13 mouse cellular contexts compared by ENCODE assay signal in genomic region chr19:52623496-52623895, GRCm38 (mm10).
A peak's percentile ranks its signal among the peaks of the same experiment; 100 is the strongest.
DNase-seq lines count a peak whose midpoint lies in the region; ATAC-seq and TF ChIP-seq lines count a peak whose summit lies in the region.
"Had no signal": no experiment of that assay in that cellular context is flagged by ENCODE, and none has a peak within 500 bp of the region (broad histone marks: within the 10 kb centered on the region; RNA-seq: fewer than 3 reads in every experiment).

No protein-coding gene starts in this region.

- H3K27me3 ChIP-seq in heart, adult 2 months (ENCODE audit: control insufficient read depth, insufficient read depth, low read length) = no peaks in the 10 kb centered on the region
- H3K27me3 ChIP-seq: hindbrain, embryonic 15.5 days; liver, embryonic 12.5 days; neural tube, embryonic 13.5 days had no signal

- no peaks in the 10 kb centered on the region for H3K4me1 ChIP-seq in heart, adult 2 months (ENCODE audit: control insufficient read depth, insufficient read depth, low read length)
- H3K4me1 ChIP-seq: hindbrain, embryonic 15.5 days; liver, embryonic 12.5 days; midbrain, embryonic 10.5 days; neural tube, embryonic 13.5 days had no signal

- H3K79me2 ChIP-seq in heart, adult 2 months (replicated peaks; ENCODE audit: control insufficient read depth, insufficient read depth, low read length) = no peaks in the 10 kb centered on the region

- no peak for TF ChIP-seq POLR2A in heart, adult 2 months (IDR thresholded peaks at IDR 0.05; ENCODE audit: insufficient read depth, low read depth, low read length)

- intact Hi-C loops in heart, adult 2 months (cut with DNase I) = no loop called here
- intact Hi-C loops in heart, postnatal 25 days (cut with DNase I) = loop anchor here (10.0 kb wide), 1 partner anchor 351 kb away; no protein-coding TSS in a partner anchor
- intact Hi-C loops in left cerebral cortex, postnatal 14 days (cut with DNase I) = loop anchor here (5.0 to 10.0 kb wide), 2 partner anchors 299 to 351 kb away; no protein-coding TSS in a partner anchor
- intact Hi-C loops in left cerebral cortex, postnatal 36 days (cut with DNase I) = loop anchor here (5.0 kb wide), 1 partner anchor 299 kb away; no protein-coding TSS in a partner anchor

- TF ChIP-seq EP300 in heart, adult 2 months (IDR thresholded peaks at IDR 0.05; ENCODE audit: insufficient read depth, low read depth, low read length) = no peak

- no peak overlapping the region for H3K9ac ChIP-seq in heart, adult 2 months (ENCODE audit: low read depth, low read length)
- H3K9ac ChIP-seq: hindbrain, embryonic 15.5 days; liver, embryonic 12.5 days; neural tube, embryonic 13.5 days had no signal

- no peak overlapping the region for H3K4me3 ChIP-seq in heart, adult 2 months
- H3K4me3 ChIP-seq: hindbrain, embryonic 15.5 days; liver, embryonic 12.5 days; midbrain, embryonic 10.5 days; neural tube, embryonic 13.5 days had no signal

- TF ChIP-seq CTCF in heart, adult 2 months (IDR thresholded peaks at IDR 0.05) = peak; percentile 29

- no peak overlapping the region for H3K27ac ChIP-seq in heart, adult 2 months
- H3K27ac ChIP-seq: hindbrain, embryonic 15.5 days; liver, embryonic 12.5 days; midbrain, embryonic 10.5 days; neural tube, embryonic 13.5 days had no signal

- no peak for ATAC-seq in activated CD4-positive, CD25-positive, alpha-beta regulatory T cell, adult 4 months
- no peak for ATAC-seq in cerebellum, adult (ENCODE audit: insufficient number of reproducible peaks, low FRiP score, low TSS enrichment)
- ATAC-seq: liver, embryonic 12.5 days had no signal

- no peak for DNase-seq in heart, adult 2 months
- DNase-seq in heart, postnatal 25 days (ENCODE audit: low spot score) = no peak
- DNase-seq in left cerebral cortex, postnatal 14 days (ENCODE audit: low spot score in 2 of 2) = peak; percentile 6 to 8
- DNase-seq in left cerebral cortex, postnatal 36 days (ENCODE audit: low spot score in 2 of 2) = no peak
- DNase-seq in ES-CJ7 (ENCODE audit: low read depth, low spot score) = peak; percentile 39
- DNase-seq in brain, adult 2 months (ENCODE audit: low read depth, low spot score) = peak; percentile 6
- DNase-seq: thymus, postnatal 25 days had no signal

- H3K36me3 ChIP-seq in heart, adult 2 months (ENCODE audit: control insufficient read depth, insufficient read depth, low read length) = no peaks in the 10 kb centered on the region
- H3K36me3 ChIP-seq: hindbrain, embryonic 15.5 days; liver, embryonic 12.5 days; midbrain, embryonic 10.5 days; neural tube, embryonic 13.5 days had no signal

Comparison
In these comparisons a context has a peak if more than half of its experiments do, and no peak if none do; other contexts are left out.
1. DNase-seq: peak in left cerebral cortex, postnatal 14 days (2 of 2), ES-CJ7 (single experiment) and brain, adult 2 months (single experiment); none in heart, adult 2 months (0 of 2), heart, postnatal 25 days (single experiment) and left cerebral cortex, postnatal 36 days (0 of 2).